Mouse (Mus musculus) midbrain, embryonic 16.5 days (tissue): ENCODE measurements around the gene Phb2. TPM values are rescaled to one million over a fixed set of nuclear protein-coding genes. Genes with fewer than 3 reads are reported as not detected.

Experiments used
- ATAC-seq: fragments of 200-750 bp; cut with Nextera tagmentation; 2 replicates; pipeline ENCODE4 v1.8.0; 2017; ENCODE audit warnings: moderate TSS enrichment
- H3K27ac ChIP-seq: fragments of 300-500 bp; sonication (generic); 2 replicates; pipeline ENCODE4 v1.5.1; 2014; ENCODE audit warnings: mild to moderate bottlenecking, low read length, mixed read lengths
- H3K27me3 ChIP-seq: fragments of 300-500 bp; sonication (generic); 2 replicates; pipeline ENCODE4 v1.6.1; 2014; ENCODE audit warnings: low read depth, low read length, mixed read lengths; ENCODE audit not compliant: control insufficient read depth, insufficient read depth
- H3K36me3 ChIP-seq: fragments of 300-500 bp; sonication (generic); 2 replicates; pipeline ENCODE4 v1.6.1; 2014; ENCODE audit warnings: mild to moderate bottlenecking, low read length, moderate library complexity, mixed read lengths; ENCODE audit not compliant: control insufficient read depth, insufficient read depth
- H3K4me1 ChIP-seq: fragments of 300-500 bp; sonication (generic); 2 replicates; pipeline ENCODE4 v1.6.1; 2014; ENCODE audit warnings: mild to moderate bottlenecking, low read length, mixed read lengths; ENCODE audit not compliant: control insufficient read depth, insufficient read depth
- H3K4me2 ChIP-seq: fragments of 300-500 bp; sonication (generic); 2 replicates; pipeline ENCODE4 v1.6.1; 2014; ENCODE audit warnings: mild to moderate bottlenecking, low read length, mixed read lengths
- H3K4me3 ChIP-seq: fragments of 300-500 bp; sonication (generic); 2 replicates; pipeline ENCODE4 v1.5.1; 2014; ENCODE audit warnings: low read depth, mild to moderate bottlenecking, low read length, moderate library complexity, mixed read lengths
- H3K9ac ChIP-seq: fragments of 300-500 bp; sonication (generic); 2 replicates; pipeline ENCODE4 v1.6.1; 2014; ENCODE audit warnings: low read depth, low read length, mixed read lengths
- H3K9me3 ChIP-seq: fragments of 300-500 bp; sonication (generic); replicated peaks from 2 replicates; pipeline ENCODE4 v1.6.1; 2014; ENCODE audit warnings: mild to moderate bottlenecking, low read length, mixed read lengths; ENCODE audit not compliant: control insufficient read depth, poor library complexity, severe bottlenecking
- WGBS: fragments of 180-500 bp; shearing (Covaris S2); extraction: QIAGEN DNeasy Blood & Tissue Kit; methylation state at CpG from one replicate; pipeline ENCODE4 v1.1.7; 2014; 5-methylcytosine and 5-hydroxymethylcytosine counted together
- polyA plus RNA-seq: library from polyadenylated mRNA; unstranded; fragments of >200 nt; fragmentation: Nextera tagmentation; extraction: Ambion mirVana; gene quantifications from 2 replicates; pipeline ENCODE4 v1.2.1, GENCODE M21; 2015

The Phb2 gene
- polyA plus RNA-seq, 1 experiment from 2014 or later: 240 TPM

DNA sequence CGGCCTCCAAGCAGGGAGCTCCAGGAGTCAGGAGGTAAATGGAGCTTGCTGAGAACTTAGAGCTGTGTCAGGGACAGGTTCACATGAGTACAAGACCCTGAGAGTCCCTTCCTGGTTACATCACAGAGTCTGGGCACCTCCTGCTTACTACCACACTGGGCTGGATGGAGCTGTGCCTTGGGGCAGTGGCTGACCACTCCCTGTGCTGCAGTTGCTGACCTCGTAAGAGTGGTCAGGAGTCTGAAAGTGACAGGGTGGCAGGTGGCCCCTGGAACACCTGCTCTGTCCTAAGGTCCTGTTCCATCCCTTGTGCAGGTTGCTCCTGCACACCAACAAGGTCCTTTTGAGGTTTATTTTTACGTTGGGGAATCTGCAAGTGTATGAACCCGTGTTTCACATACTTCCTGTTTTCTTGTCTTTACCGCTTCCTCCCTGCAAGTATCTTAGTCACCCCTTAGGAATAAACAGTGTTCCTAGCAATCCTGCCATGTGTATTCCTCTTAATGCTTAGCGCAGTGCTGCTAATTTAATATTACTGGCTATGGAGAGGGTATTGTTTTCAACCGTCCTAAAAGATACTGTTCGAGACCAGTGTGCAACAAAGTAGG lies 23.9 kb upstream of the Phb2 start:
- no peak for ATAC-seq
- Histone ChIP-seq H3K4me2 (no peak overlapping the region), H3K27ac (no peak overlapping the region), H3K9me3 (no peaks in the 10 kb centered on the region), H3K27me3 (no peaks in the 10 kb centered on the region), H3K4me1 (no peaks in the 10 kb centered on the region), H3K36me3 (no peaks in the 10 kb centered on the region), H3K9ac (no peak overlapping the region), H3K4me3 (no peak overlapping the region)
- WGBS: 88% methylated on average over 8 of the region's 8 CpGs

DNA sequence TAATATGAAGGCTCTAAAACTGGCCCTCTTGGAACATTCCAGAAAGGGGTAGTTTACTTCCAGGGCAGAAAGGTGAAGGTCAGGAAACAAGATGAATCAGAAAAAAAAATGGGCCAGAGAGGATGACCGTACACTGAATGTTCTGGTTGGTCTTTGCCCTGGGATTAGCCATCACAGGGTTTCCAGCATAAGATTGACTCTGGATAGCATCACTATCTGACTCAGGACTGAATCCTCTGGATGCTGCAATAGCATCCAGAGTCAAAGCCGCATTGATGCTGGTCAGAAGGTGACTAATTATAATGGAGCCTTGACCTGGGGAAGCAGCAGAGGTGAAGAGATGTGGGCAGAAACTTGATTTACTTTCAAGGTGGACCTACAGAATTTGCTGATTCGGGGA lies 23.1 kb upstream of the Phb2 start:
- Histone ChIP-seq H3K9ac (no peak overlapping the region), H3K4me1 (no peaks in the 10 kb centered on the region), H3K4me2 (no peak overlapping the region), H3K9me3 (no peaks in the 10 kb centered on the region), H3K27ac (no peak overlapping the region), H3K4me3 (no peak overlapping the region), H3K27me3 (no peaks in the 10 kb centered on the region), H3K36me3 (no peaks in the 10 kb centered on the region)
- no peak for ATAC-seq
- whole genome bisulfite sequencing: 95% methylated on average over 3 of the region's 3 CpGs

DNA sequence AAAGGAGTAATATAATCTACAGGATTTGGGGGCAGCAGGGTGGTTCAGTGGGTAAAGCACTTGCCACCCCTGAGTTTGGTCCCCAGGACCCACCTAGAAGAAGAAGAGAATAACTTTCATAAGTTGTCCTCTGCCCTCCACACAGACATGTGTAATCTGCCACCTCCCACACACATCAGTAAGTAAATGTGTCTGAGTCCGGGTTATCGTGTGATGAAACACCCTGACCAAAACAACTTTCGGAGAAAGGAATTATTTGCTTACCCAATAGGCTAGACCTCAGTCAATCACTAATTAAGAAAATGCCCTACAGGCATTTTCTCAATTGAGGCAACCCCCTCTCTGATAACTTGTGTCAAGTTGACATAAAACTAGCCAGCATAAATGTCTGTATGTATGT lies 21.6 kb upstream of the Phb2 start:
- Histone ChIP-seq H3K4me1 (no peaks in the 10 kb centered on the region), H3K27me3 (no peaks in the 10 kb centered on the region), H3K4me2 (no peak overlapping the region), H3K36me3 (no peaks in the 10 kb centered on the region), H3K4me3 (no peak overlapping the region), H3K27ac (no peak overlapping the region), H3K9me3 (no peaks in the 10 kb centered on the region), H3K9ac (no peak overlapping the region)
- no peak for ATAC-seq
- 97% methylated on average over 3 of the region's 3 CpGs for WGBS

DNA sequence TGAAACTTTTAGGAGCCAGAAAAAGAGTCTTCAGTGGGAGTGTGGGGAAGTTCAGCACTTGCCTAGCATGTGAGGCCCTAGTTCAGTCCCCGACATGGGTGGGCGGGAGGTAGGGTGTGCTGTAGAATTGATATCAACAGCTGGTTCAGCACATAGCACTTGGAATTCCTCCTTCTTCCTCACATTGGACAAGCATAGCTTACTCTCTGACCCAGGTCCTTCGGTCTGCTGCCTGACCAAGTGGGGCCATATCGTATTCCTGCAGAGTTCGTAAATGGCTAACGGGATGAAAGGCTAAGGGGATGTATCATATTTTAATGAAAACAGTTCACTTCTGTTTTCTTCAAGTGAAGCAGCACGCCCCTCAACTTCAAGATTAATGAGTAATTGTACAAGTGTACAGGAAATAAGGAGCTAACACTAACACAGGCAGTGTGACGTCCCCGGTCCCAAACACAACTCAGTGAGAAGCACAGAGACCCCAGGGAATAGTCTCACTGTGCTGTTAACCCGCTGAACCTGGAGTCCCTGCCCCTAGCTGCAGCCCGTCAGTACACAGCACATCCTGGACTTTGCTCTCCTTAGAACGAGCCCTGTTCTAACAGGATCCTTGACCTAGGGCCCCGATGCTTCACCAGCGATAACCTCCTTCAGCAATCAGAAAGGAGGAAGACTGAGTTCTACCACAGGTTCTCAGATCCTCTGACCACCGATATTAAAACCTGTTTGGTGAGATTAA lies 18.7 kb upstream of the Phb2 start:
- Histone ChIP-seq H3K4me1 (no peaks in the 10 kb centered on the region), H3K4me2 (no peak overlapping the region), H3K9ac (no peak overlapping the region), H3K27ac (peak overlapping the region; percentile 11; the same call in 1 of the 2 replicates), H3K4me3 (no peak overlapping the region), H3K27me3 (no peaks in the 10 kb centered on the region), H3K9me3 (no peaks in the 10 kb centered on the region), H3K36me3 (no peaks in the 10 kb centered on the region)
- ATAC-seq: no peak
- WGBS: 87% methylated on average over 15 of the region's 15 CpGs

DNA sequence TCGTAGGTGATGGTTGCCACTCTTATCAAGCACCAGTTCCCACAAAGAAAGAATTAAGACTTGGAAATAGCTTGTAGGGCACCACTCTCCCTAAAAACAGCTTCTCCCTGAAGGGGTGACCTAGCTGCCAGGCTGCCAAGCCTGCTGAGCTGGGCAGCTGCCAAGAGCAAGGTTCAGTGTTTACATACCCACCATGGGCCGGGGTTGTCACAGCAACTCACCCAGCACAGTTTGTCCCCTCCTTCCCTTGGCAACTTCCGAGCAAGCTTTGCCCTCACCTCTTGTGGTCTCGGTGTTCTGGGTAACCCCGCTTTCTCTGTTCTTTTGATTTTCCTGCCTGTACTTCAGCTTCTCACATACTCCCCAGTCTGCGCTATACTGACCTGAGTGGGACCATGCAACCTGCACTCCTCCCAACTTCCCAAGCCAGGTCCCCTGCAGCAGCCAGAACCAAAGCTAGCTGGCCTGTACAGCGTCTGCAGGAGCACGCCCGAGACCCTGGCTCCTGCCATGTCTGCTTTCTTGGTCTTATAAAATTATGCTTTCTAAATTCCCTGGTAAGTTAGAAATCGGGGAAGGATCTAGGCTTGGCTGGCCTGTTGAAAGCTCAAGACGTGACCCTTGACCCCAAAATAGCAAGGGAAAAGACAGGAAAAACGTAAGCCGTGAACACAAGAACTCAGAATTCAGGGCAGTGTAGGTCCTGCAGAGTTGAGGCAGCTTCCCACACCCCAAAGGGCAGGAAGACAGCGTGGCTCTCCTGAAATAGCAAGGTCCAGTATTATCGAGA lies 17.8 kb upstream of the Phb2 start:
- Histone ChIP-seq H3K9ac (no peak overlapping the region), H3K36me3 (0 out of 2 replicates have a peak, but pooled peaks cover 3% of the 10 kb centered on the region), H3K4me1 (no peaks in the 10 kb centered on the region), H3K27ac (0 out of 2 replicates have a peak overlapping the region, but pooled peaks have one; percentile 1), H3K4me3 (no peak overlapping the region), H3K4me2 (no peak overlapping the region), H3K27me3 (no peaks in the 10 kb centered on the region), H3K9me3 (no peaks in the 10 kb centered on the region)
- WGBS: 69% methylated on average over 15 of the region's 15 CpGs
- ATAC-seq: peak; percentile 76

DNA sequence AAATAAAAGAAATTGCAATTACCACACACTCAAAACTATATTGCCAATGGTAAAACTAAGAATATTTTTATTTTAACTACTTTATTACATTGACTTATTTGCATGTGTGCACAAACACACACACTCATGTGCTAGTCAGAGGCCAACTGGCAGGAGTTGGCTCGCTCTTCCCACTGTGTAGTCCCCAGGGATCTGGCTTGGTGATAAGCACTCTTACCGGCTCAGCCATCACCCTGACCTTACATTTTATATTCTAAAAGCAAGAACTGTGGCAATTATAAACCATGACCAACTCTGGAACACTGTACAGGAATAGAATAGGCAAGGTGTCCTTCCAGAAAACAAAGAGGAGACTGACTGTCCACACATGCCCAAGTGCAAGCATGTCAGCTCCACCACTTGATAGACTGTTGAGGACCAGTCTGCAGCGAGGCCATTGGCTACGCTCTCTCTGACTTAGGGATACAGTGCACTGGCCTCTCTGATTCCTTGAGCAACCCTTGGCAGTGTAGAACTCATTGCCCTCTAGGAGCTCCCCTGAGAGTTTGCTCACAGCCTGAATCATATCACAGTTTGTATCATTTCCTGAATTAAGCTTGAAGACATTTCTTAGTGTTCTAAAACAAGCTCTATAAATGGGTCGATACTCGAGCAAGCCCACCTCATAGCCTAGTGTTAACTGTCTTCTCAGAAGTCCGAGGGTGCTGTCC lies 15.5 kb upstream of the Phb2 start:
- H3K9ac ChIP-seq: no peak overlapping the region
- H3K36me3 ChIP-seq: 0 out of 2 replicates have a peak, but pooled peaks cover 3% of the 10 kb centered on the region
- 96% methylated on average over 7 of the region's 7 CpGs for WGBS
- H3K27me3 ChIP-seq: no peaks in the 10 kb centered on the region
- ATAC-seq: no peak
- no peak overlapping the region for H3K4me3 ChIP-seq
- no peak overlapping the region for H3K27ac ChIP-seq
- H3K4me2 ChIP-seq: no peak overlapping the region
- H3K9me3 ChIP-seq: no peaks in the 10 kb centered on the region
- H3K4me1 ChIP-seq: no peaks in the 10 kb centered on the region

DNA sequence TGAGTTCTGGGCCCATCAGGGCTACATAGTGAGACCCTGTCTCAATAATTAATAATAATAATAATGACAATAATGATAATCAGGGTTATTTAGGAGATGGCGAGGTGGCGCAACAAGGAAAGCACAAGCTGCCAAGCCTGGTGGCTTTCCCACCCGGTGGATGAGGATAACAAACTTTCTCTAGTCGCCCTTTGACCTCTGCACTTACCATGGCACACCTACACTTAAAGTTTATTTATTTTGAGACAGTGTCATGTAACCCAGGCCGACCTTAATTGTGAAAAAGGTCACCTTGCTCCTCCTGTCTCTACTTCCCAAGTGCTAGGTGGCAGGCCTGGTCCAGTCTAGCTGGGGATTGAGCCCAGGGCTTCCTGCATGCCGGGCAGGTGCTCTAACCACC lies 13.4 kb upstream of the Phb2 start:
- H3K4me1 ChIP-seq: no peaks in the 10 kb centered on the region
- ATAC-seq: no peak
- H3K9me3 ChIP-seq: no peaks in the 10 kb centered on the region
- WGBS: 86% methylated on average over 6 of the region's 6 CpGs
- no peak overlapping the region for H3K4me3 ChIP-seq
- peaks cover 12% of the 10 kb centered on the region for H3K36me3 ChIP-seq
- no peak overlapping the region for H3K4me2 ChIP-seq
- H3K27ac ChIP-seq: no peak overlapping the region
- no peak overlapping the region for H3K9ac ChIP-seq
- H3K27me3 ChIP-seq: no peaks in the 10 kb centered on the region

DNA sequence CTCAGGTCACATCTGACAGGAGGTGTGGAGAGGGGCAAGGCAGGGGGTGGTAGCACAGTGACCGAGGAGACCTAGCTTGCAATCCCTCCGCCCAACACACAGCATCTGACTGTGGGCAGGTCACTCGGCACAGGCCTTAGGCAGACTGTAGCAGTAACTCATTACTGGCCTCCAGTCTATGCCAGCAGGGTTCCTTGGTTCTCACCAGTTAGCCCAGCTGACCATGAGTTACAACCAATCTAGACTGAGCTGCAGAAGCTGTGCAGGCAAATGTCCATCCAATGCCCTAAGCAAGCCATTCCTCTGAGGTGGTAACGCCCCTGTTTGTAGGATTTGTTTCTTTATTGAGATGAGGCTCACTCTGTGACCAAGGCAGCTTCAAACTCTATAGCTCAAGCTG lies 12.8 kb upstream of the Phb2 start:
- no peak overlapping the region for H3K4me2 ChIP-seq
- no peaks in the 10 kb centered on the region for H3K27me3 ChIP-seq
- peaks cover 14% of the 10 kb centered on the region for H3K36me3 ChIP-seq
- no peak overlapping the region for H3K27ac ChIP-seq
- no peak overlapping the region for H3K9ac ChIP-seq
- no peak for ATAC-seq
- no peak overlapping the region for H3K4me3 ChIP-seq
- H3K9me3 ChIP-seq: no peaks in the 10 kb centered on the region
- no peaks in the 10 kb centered on the region for H3K4me1 ChIP-seq
- 91% methylated on average over 4 of the region's 4 CpGs for WGBS
